Mouse (Mus musculus) midbrain, embryonic 11.5 days (tissue): ENCODE results near the gene Cd44. TPM values are rescaled to one million over a fixed set of nuclear protein-coding genes. Genes with fewer than 3 reads are reported as not detected.

Experiments used
- ATAC-seq: fragments of 200-750 bp; cut with Nextera tagmentation; 2 replicates; pipeline ENCODE4 v1.8.0; 2017; ENCODE audit warnings: moderate TSS enrichment, moderate library complexity; ENCODE audit not compliant: low FRiP score
- DNase-seq: peaks from one replicate; pipeline ENCODE4 v3.0.0; 2015; ENCODE audit warnings: low spot score; ENCODE audit errors: missing footprints
- H3K27ac ChIP-seq: fragments of 300-500 bp; sonication (generic); 2 replicates; pipeline ENCODE4 v1.5.1; 2014; ENCODE audit warnings: low read depth, low read length
- H3K27me3 ChIP-seq: fragments of 300-500 bp; sonication (generic); 2 replicates; pipeline ENCODE4 v1.6.1; 2014; ENCODE audit warnings: mild to moderate bottlenecking, low read length, moderate library complexity, mixed read lengths; ENCODE audit not compliant: control insufficient read depth, insufficient read depth
- H3K36me3 ChIP-seq: fragments of 300-500 bp; sonication (generic); 2 replicates; pipeline ENCODE4 v1.6.1; 2014; ENCODE audit warnings: mild to moderate bottlenecking, low read length, moderate library complexity, mixed read lengths; ENCODE audit not compliant: control insufficient read depth, insufficient read depth
- H3K4me1 ChIP-seq: fragments of 300-500 bp; sonication (generic); 2 replicates; pipeline ENCODE4 v1.6.1; 2014; ENCODE audit warnings: low read length; ENCODE audit not compliant: control insufficient read depth, insufficient read depth
- H3K4me2 ChIP-seq: fragments of 300-500 bp; sonication (generic); 2 replicates; pipeline ENCODE4 v1.6.1; 2014; ENCODE audit warnings: mild to moderate bottlenecking, moderate library complexity
- H3K4me3 ChIP-seq: fragments of 300-500 bp; sonication (generic); 2 replicates; pipeline ENCODE4 v1.5.1; 2014; ENCODE audit warnings: low read depth, low read length
- H3K9ac ChIP-seq: fragments of 300-500 bp; sonication (generic); 2 replicates; pipeline ENCODE4 v1.6.1; 2014; ENCODE audit warnings: low read length
- H3K9me3 ChIP-seq: fragments of 300-500 bp; sonication (generic); 2 replicates; pipeline ENCODE4 v1.6.1; 2016; ENCODE audit warnings: low read length; ENCODE audit not compliant: control insufficient read depth
- WGBS: fragments of 180-500 bp; shearing (Covaris S2); extraction: QIAGEN DNeasy Blood & Tissue Kit; methylation state at CpG from one replicate; pipeline ENCODE4 v1.1.7; 2014; 5-methylcytosine and 5-hydroxymethylcytosine counted together
- polyA plus RNA-seq: library from polyadenylated mRNA; unstranded; fragments of >200 nt; fragmentation: Nextera tagmentation; extraction: Ambion mirVana; gene quantifications from 2 replicates; pipeline ENCODE4 v1.2.1, GENCODE M21; 2014

The Cd44 gene
- polyA plus RNA-seq, 1 experiment from 2014 or later: 3.0 TPM

DNA sequence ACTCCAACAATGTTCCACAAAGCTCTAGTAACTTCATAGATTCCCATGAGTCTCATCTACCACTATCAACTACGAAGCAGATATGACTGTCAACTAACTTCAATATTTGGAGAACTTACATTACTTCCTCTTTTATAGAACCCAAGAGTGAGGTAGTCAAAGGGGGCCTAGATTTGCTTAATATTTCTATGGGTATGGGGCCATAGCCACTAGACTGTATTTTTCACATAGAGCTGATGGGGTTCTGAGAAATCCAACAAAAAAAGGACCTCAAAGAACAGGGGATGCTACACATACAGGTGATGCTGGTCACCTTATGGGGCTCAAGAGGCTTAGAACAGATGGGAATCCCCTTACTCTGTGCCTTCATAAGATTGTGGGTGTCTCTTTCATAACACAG, 14.3 kb downstream of the Cd44 start:
- DNase-seq (no peak), ATAC-seq (no peak)
- H3K4me2 ChIP-seq: no peak overlapping the region
- H3K9ac ChIP-seq: no peak overlapping the region
- WGBS: 81% methylated on average over 1 of the region's 1 CpGs
- H3K4me3 ChIP-seq: no peak overlapping the region
- no peaks in the 10 kb centered on the region for H3K4me1 ChIP-seq
- no peaks in the 10 kb centered on the region for H3K9me3 ChIP-seq
- H3K27me3 ChIP-seq: no peaks in the 10 kb centered on the region
- no peaks in the 10 kb centered on the region for H3K36me3 ChIP-seq
- no peak overlapping the region for H3K27ac ChIP-seq

DNA sequence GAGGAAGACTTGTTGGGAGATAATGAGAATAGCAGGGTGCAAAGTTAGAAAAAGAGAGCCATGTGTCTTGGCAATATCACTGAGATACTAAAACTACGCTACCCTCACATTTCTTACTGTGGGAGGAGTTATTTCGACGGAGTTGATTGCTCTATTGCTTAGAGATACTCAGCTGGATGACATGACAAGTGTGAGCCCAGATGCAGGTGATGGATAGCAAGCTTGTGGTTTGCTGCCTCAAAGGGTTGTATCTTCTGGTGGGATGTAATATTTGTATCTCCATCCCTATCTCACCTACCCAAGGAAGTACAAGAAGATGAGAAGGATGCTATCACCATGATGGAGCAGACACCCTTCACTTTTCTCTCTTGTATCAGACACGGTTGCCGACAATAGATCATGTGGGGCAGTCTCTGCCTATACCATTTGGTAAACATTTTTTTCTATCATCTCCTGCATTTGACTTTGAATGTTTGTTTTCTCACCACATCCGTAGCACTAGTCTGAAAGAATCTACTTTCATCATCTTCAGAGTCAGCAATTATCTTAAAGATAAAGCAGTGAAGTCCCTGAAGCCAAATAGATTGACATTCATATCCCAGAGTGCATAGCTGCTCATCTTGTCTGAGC, 15.0 kb downstream of the Cd44 start:
- H3K27me3 ChIP-seq: no peaks in the 10 kb centered on the region
- no peaks in the 10 kb centered on the region for H3K4me1 ChIP-seq
- H3K27ac ChIP-seq: no peak overlapping the region
- no peak overlapping the region for H3K9ac ChIP-seq
- 90% methylated on average over 6 of the region's 6 CpGs for WGBS
- H3K4me3 ChIP-seq: no peak overlapping the region
- DNase-seq (no peak), ATAC-seq (no peak)
- no peaks in the 10 kb centered on the region for H3K36me3 ChIP-seq
- no peaks in the 10 kb centered on the region for H3K9me3 ChIP-seq
- no peak overlapping the region for H3K4me2 ChIP-seq

DNA sequence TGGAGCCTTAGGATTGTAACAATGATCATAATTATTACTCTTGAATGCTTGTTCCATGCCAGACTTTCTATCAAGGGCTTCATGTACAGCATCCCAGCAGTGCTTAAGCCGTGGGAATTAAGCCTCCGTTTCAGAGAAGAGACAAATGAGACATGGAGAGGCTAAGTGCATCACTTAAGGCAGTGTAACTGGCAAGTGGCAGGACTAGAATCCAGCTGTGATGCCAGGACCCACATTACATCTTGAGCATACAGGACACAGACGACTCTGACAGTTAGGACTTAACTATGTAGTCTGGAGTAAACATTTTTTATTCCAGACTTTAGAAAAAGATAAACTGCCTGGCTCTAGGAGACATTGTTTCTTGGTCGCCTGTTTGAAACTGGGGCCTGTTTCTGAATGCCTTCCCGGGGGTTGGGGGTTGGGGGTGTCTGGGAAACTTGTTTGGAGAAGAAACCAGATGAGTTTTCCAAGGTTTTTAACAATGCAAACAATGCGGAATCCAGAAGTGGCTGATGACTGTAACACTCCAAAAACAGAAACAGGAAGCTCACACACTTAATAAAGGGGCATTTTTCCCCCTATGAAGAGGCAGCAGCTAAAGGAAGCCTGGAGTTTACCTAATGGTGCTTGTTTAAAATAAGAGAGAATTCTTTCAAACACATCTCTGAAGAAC, 18.7 kb downstream of the Cd44 start:
- Histone ChIP-seq H3K4me3 (no peak overlapping the region), H3K4me2 (no peak overlapping the region), H3K9me3 (no peaks in the 10 kb centered on the region), H3K9ac (no peak overlapping the region), H3K36me3 (no peaks in the 10 kb centered on the region), H3K27ac (no peak overlapping the region), H3K27me3 (no peaks in the 10 kb centered on the region), H3K4me1 (no peaks in the 10 kb centered on the region)
- WGBS: 60% methylated on average over 6 of the region's 6 CpGs
- no peak for DNase-seq
- no peak for ATAC-seq

DNA sequence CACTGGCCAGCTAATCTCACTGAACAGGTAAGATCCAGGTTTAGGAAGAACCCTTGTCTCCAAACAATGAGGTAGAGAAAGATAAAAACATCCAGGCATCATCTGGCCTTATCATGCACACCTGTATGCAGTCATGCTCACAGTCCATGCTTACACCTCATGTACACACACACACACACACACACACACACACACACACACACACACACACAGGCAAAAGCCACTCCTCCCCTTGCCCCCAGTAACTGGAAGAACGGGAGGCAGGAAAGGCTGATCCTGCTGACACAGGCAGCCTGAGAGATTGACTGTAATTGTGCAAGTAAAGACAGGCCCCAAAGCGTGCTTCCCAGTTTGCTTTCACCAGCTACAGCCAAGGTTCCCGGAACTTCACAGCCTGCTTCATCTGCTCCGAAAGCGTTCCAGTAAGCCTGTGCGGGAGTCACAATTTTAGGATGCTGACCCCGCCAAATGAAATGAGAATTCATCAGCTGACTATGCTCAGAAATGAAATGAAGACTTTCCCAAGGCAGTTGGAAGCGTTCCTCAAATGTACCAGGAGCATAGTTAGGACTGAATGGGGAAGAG, 19.4 kb downstream of the Cd44 start:
- ATAC-seq: no peak
- no peak for DNase-seq
- H3K9ac ChIP-seq: no peak overlapping the region
- H3K27me3 ChIP-seq: no peaks in the 10 kb centered on the region
- H3K4me2 ChIP-seq: no peak overlapping the region
- H3K27ac ChIP-seq: no peak overlapping the region
- no peaks in the 10 kb centered on the region for H3K9me3 ChIP-seq
- H3K36me3 ChIP-seq: no peaks in the 10 kb centered on the region
- 83% methylated on average over 8 of the region's 8 CpGs for WGBS
- no peaks in the 10 kb centered on the region for H3K4me1 ChIP-seq
- no peak overlapping the region for H3K4me3 ChIP-seq

DNA sequence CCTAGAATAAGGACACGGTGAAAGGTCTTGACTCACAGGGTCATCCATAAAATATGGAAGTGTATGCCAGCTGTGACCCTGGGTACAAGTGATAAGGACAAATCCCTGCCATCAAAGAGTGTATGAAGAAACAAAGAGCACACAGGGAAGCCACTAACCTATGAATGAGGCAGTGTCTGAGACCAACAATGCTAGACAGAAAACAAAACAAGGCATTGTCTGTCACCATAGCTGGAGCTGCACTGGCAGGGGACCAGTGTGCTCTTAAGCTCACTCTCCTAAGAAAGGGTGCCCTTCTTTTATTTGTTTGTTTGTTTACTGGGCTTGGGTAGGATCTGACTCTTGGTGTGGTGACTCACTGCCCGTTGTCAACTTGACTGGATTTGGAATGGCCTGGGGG, 23.0 kb downstream of the Cd44 start:
- DNase-seq (peak; percentile 49), ATAC-seq (no peak)
- H3K4me3 ChIP-seq: no peak overlapping the region
- no peak overlapping the region for H3K27ac ChIP-seq
- no peaks in the 10 kb centered on the region for H3K36me3 ChIP-seq
- H3K4me1 ChIP-seq: no peaks in the 10 kb centered on the region
- WGBS: 55% methylated on average over 2 of the region's 2 CpGs
- H3K4me2 ChIP-seq: no peak overlapping the region
- no peak overlapping the region for H3K9ac ChIP-seq
- no peaks in the 10 kb centered on the region for H3K27me3 ChIP-seq
- no peaks in the 10 kb centered on the region for H3K9me3 ChIP-seq

DNA sequence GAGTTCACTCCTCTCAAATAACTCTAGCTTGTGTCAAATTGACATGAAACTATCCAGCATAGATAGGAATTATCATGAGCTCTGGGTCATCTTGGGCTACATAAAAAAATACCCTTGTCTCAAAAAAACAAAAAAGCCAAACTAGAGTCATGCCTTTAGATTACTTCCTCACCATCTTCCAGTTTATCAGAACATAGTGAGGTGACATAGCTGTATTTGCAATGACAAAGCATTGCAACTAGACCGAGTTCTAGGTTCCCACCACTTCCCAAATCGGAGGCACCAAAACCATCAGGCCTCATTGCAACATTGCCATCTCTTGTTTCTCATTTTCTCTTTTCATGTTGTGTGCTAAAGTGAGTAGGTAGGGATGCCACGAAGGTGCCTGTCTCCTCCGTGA, 24.0 kb downstream of the Cd44 start:
- no peak overlapping the region for H3K27ac ChIP-seq
- no peaks in the 10 kb centered on the region for H3K36me3 ChIP-seq
- ATAC-seq (no peak), DNase-seq (peak; percentile 35)
- no peak overlapping the region for H3K4me2 ChIP-seq
- H3K9ac ChIP-seq: no peak overlapping the region
- H3K4me1 ChIP-seq: no peaks in the 10 kb centered on the region
- no peaks in the 10 kb centered on the region for H3K27me3 ChIP-seq
- no peaks in the 10 kb centered on the region for H3K9me3 ChIP-seq
- no peak overlapping the region for H3K4me3 ChIP-seq
- WGBS: 96% methylated on average over 4 of the region's 4 CpGs

DNA sequence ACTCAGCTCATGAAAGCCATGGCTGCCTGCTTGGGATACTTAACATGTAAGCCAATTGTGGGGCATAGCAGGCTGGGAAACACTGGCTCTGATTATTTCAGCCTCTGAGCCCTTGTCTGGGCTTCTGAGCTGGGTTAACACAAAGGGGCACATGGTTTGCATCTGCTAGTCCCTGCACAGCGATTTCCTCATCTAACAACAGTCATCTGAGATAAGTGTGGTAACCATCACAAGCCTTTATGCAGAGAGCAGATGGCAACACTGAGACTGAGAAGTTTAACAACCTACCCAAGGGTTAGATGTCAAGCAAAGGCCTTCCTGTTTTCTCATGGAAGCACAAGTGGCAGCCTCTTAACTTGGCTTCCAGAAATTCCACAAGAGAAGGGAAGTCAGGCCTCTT, 25.3 kb downstream of the Cd44 start:
- Histone ChIP-seq H3K9me3 (no peaks in the 10 kb centered on the region), H3K27ac (no peak overlapping the region), H3K4me2 (no peak overlapping the region), H3K4me1 (no peaks in the 10 kb centered on the region), H3K4me3 (no peak overlapping the region), H3K27me3 (no peaks in the 10 kb centered on the region), H3K9ac (no peak overlapping the region), H3K36me3 (no peaks in the 10 kb centered on the region)
- 67% methylated on average over 1 of the region's 1 CpGs for WGBS
- DNase-seq (peak; percentile 37), ATAC-seq (no peak)

DNA sequence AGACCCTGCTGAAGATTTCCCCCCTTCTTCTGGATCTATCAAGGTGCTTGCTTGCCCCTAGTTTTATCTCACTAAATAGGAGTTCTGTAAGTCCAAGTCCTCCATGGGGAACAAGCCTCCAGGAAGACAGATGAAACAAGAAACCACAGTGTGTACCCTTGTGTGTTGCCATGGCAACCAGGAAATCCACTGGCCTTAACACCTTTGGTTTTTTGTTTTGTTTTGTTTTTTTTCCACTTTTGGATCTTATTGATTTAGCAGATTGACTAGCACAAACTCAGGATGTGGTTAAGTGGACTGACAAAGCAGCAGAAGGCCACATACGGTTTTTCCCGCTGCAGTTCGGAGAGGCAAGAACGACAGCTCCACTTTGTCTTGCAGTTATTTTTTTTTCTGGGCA, 27.6 kb downstream of the Cd44 start:
- Histone ChIP-seq H3K36me3 (no peaks in the 10 kb centered on the region), H3K4me1 (no peaks in the 10 kb centered on the region), H3K27ac (no peak overlapping the region), H3K4me2 (no peak overlapping the region), H3K9me3 (no peaks in the 10 kb centered on the region), H3K9ac (no peak overlapping the region), H3K27me3 (no peaks in the 10 kb centered on the region), H3K4me3 (no peak overlapping the region)
- ATAC-seq (no peak), DNase-seq (peak; percentile 69)
- 68% methylated on average over 4 of the region's 4 CpGs for WGBS

DNA sequence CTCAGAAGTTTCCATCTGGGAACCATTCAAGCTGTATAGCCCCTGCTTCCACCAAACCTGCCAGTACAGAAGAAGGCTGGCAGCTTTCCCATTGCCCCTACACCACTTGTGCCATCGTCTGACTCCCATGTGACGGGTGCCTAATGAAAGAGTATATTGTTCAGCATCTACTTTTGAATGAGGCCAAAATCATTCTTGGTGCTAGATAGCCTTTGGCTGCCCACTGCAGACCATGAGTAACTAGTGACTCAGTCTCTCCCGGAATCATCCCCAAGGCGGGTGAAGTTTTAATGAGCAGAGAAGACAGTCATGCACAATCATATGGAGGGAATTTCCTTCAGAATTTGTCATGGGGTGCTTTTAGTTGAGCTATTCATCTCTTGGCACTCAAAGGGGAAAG, 28.3 kb downstream of the Cd44 start:
- WGBS: 94% methylated on average over 4 of the region's 4 CpGs
- ATAC-seq: no peak

More for the DNA sequence above, 28.3 kb downstream of the Cd44 start:
- DNase-seq: no peak
- Histone ChIP-seq H3K4me2 (no peak overlapping the region), H3K27ac (no peak overlapping the region), H3K36me3 (no peaks in the 10 kb centered on the region), H3K9ac (no peak overlapping the region), H3K4me1 (no peaks in the 10 kb centered on the region), H3K4me3 (no peak overlapping the region), H3K9me3 (no peaks in the 10 kb centered on the region), H3K27me3 (no peaks in the 10 kb centered on the region)
